Mouse (Mus musculus) c-Kit-positive CD71-negative TER-119-negative erythroid progenitor cells, embryonic 14.5 days (primary cell): Measurements from ENCODE around the gene Gm8897.
"Not testable (repeated sequence)": the region's sequence is repeated elsewhere in the genome, so short reads cannot be mapped to it uniquely, and the experiment has no call there.

Experiments
- DNase-seq: peaks from one replicate; pipeline ENCODE4 v3.0.0-alpha.2; 2013; ENCODE audit warnings: low read depth

The Gm8897 gene

DNA sequence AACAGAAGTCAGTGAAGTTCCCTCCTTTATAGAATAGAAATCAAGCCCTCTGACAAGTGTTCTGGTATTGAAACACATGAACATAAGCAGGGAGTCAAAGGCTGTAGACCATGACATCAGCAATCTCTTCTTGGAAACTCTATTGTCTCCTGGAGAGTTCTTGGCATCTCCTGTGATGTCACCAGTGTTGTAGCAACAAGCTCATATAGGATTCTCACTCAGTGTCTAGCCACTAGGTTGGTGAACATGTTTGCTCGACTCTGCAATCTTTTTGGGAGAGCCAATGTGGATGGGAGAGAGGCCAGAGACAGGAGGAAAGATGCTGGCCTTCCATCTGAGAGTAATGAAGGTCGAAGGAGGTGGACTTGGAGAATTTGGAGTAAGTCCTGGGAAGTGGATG lies at the start of gene Gm8897:
TSS of gene Gm8897 (plus strand) at position 301 of the 400 bp plus-strand sequence.
- not testable (repeated sequence) for DNase-seq

GRCm38 (mm10) chr5:11416691-11417090 lies 473 bp downstream of the Gm8897 start:
- DNase-seq = not testable (repeated sequence)
